Mouse (Mus musculus): ENCODE data around the gene Slc26a5. TPM values are rescaled to one million over a fixed set of nuclear protein-coding genes. Genes with fewer than 3 reads are reported as not detected.
A peak's percentile ranks its signal among the peaks of the same experiment; 100 is the strongest.

The Slc26a5 gene
- polyA plus RNA-seq, 1 experiment from 2014 or later: 0.05 TPM

- no peaks in the 10 kb centered on the region for H3K9me3 ChIP-seq
- WGBS: 88% methylated on average over 12 of the region's 12 CpGs
- H3K9ac ChIP-seq (replicated peaks): no peak overlapping the region
- no peak overlapping the region for H3K27ac ChIP-seq
- H3K36me3 ChIP-seq: peaks cover 52% of the 10 kb centered on the region
- no peak overlapping the region for H3K4me3 ChIP-seq (replicated peaks)
- no peak overlapping the region for H3K4me2 ChIP-seq (replicated peaks)
- no peaks in the 10 kb centered on the region for H3K4me1 ChIP-seq (replicated peaks)
- ATAC-seq: no peak
- H3K27me3 ChIP-seq: no peaks in the 10 kb centered on the region
Observed at GRCm38 (mm10) chr5:21803691-21804188, 61.7 kb downstream of the Slc26a5 start.

DNA sequence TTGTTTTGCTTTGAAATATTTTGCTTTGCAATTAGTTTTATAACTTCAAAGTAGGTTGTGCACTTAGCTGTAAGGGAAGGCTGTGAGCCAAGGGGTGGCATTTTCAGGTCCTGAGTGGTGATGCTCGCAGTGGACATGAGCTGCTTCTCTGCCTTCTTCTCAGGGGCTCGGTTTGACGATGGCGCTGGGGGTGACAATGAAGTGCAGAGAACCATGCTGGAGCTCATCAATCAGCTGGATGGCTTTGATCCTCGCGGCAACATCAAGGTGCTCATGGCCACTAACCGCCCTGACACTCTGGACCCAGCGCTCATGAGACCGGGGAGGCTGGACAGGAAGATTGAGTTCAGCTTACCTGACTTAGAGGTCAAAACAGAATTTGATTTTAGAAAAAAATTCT, 62.5 kb downstream of the Slc26a5 start:
- Histone ChIP-seq H3K4me1 (replicated peaks) (no peaks in the 10 kb centered on the region), H3K9ac (replicated peaks) (no peak overlapping the region), H3K4me2 (replicated peaks) (no peak overlapping the region), H3K27me3 (no peaks in the 10 kb centered on the region), H3K4me3 (replicated peaks) (no peak overlapping the region), H3K9me3 (no peaks in the 10 kb centered on the region), H3K36me3 (peaks cover 57% of the 10 kb centered on the region), H3K27ac (no peak overlapping the region)
- ATAC-seq: no peak
- WGBS: 93% methylated on average over 9 of the region's 9 CpGs

- Histone ChIP-seq H3K4me3 (replicated peaks) (no peak overlapping the region), H3K4me2 (replicated peaks) (no peak overlapping the region), H3K9ac (replicated peaks) (no peak overlapping the region), H3K27me3 (no peaks in the 10 kb centered on the region), H3K4me1 (replicated peaks) (peaks cover 26% of the 10 kb centered on the region), H3K36me3 (peaks cover 25% of the 10 kb centered on the region), H3K9me3 (no peaks in the 10 kb centered on the region), H3K27ac (no peak overlapping the region)
- ATAC-seq: no peak
Observed at GRCm38 (mm10) chr5:21792166-21792565, 73.2 kb downstream of the Slc26a5 start.

GRCm38 (mm10) chr5:21789061-21789460, 76.3 kb downstream of the Slc26a5 start:
- no peak overlapping the region for H3K4me3 ChIP-seq (replicated peaks)
- peaks cover 7% of the 10 kb centered on the region for H3K36me3 ChIP-seq
- 71% methylated on average over 5 of the region's 5 CpGs for WGBS
- H3K4me2 ChIP-seq (replicated peaks): no peak overlapping the region
- no peak overlapping the region for H3K27ac ChIP-seq
- no peaks in the 10 kb centered on the region for H3K9me3 ChIP-seq
- peaks cover 39% of the 10 kb centered on the region for H3K4me1 ChIP-seq (replicated peaks)
- ATAC-seq: no peak
- H3K27me3 ChIP-seq: no peaks in the 10 kb centered on the region
- H3K9ac ChIP-seq (replicated peaks): no peak overlapping the region

GRCm38 (mm10) chr5:21787186-21788105, 78.0 kb downstream of the Slc26a5 start:
- Histone ChIP-seq H3K4me1 (replicated peaks) (peaks cover 41% of the 10 kb centered on the region), H3K9ac (replicated peaks) (peak overlapping the region; percentile 92), H3K36me3 (peaks cover 12% of the 10 kb centered on the region), H3K4me2 (replicated peaks) (peak overlapping the region; percentile 72), H3K27me3 (no peaks in the 10 kb centered on the region), H3K9me3 (no peaks in the 10 kb centered on the region), H3K4me3 (replicated peaks) (peak overlapping the region; percentile 81), H3K27ac (peak overlapping the region; percentile 86; the same call in 1 of the 2 replicates)
- no peak for ATAC-seq
- 39% methylated on average over 11 of the region's 11 CpGs for WGBS

GRCm38 (mm10) chr5:21786258-21787185, 78.9 kb downstream of the Slc26a5 start:
- H3K36me3 ChIP-seq: peaks cover 14% of the 10 kb centered on the region
- peak overlapping the region; percentile 81 for H3K4me3 ChIP-seq (replicated peaks)
- peak; percentile 84 for ATAC-seq
- H3K4me1 ChIP-seq (replicated peaks): peaks cover 41% of the 10 kb centered on the region
- peak overlapping the region; percentile 72 for H3K4me2 ChIP-seq (replicated peaks)
- 2% methylated on average over 51 of the region's 51 CpGs for WGBS
- no peaks in the 10 kb centered on the region for H3K9me3 ChIP-seq
- no peaks in the 10 kb centered on the region for H3K27me3 ChIP-seq
- H3K27ac ChIP-seq: peak overlapping the region; percentile 86
- H3K9ac ChIP-seq (replicated peaks): peak overlapping the region; percentile 92

DNA sequence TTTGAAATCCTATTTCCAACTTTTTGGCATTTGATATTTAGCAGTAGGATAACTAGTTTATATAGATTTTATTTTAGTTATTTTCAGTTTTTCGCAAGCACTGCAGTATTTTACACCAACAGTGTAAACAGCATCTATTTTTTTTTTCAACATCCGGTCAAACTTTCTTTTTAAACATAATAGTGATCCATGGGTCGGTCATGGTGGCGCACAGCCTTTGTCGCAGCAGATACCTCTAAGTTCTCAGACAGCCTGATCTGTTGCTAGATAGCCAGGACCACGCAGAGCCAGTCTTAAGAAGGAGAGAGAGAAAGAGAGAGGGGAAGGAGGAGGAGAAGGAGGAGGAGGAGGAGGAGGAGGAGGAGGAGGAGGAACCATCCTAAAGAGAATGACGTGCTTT, 79.6 kb downstream of the Slc26a5 start:
- ATAC-seq: no peak
- H3K4me3 ChIP-seq (replicated peaks): no peak overlapping the region; the same call in 1 of the 2 replicates
- no peaks in the 10 kb centered on the region for H3K9me3 ChIP-seq
- H3K36me3 ChIP-seq: peaks cover 22% of the 10 kb centered on the region
- no peaks in the 10 kb centered on the region for H3K27me3 ChIP-seq
- WGBS: 81% methylated on average over 6 of the region's 7 CpGs
- peak overlapping the region; percentile 72; the same call in 1 of the 2 replicates for H3K4me2 ChIP-seq (replicated peaks)
- H3K9ac ChIP-seq (replicated peaks): no peak overlapping the region
- peaks cover 41% of the 10 kb centered on the region for H3K4me1 ChIP-seq (replicated peaks)
- H3K27ac ChIP-seq: no peak overlapping the region; the same call in 1 of the 2 replicates

- Histone ChIP-seq H3K9me3 (no peaks in the 10 kb centered on the region), H3K4me2 (replicated peaks) (peak within 1 kb of the TSS; percentile 98), H3K4me3 (replicated peaks) (peak within 1 kb of the TSS; percentile 99), H3K4me1 (replicated peaks) (peaks cover 41% of the 10 kb centered on the region), H3K9ac (replicated peaks) (peak within 1 kb of the TSS; percentile 92), H3K36me3 (peaks cover 29% of the 10 kb centered on the region), H3K27ac (peak within 1 kb of the TSS; percentile 86), H3K27me3 (no peaks in the 10 kb centered on the region)
- peak; percentile 97 for ATAC-seq
- WGBS: under 1% methylated on average over 35 of the region's 37 CpGs
Observed at GRCm38 (mm10) chr5:21785053-21785452, 80.4 kb downstream of the Slc26a5 start, which contains the start of the genes Dnajc2 and Psmc2. Dnajc2 (minus strand) TSS chr5:21785251. Psmc2 (plus strand) TSS chr5:21785283.

DNA sequence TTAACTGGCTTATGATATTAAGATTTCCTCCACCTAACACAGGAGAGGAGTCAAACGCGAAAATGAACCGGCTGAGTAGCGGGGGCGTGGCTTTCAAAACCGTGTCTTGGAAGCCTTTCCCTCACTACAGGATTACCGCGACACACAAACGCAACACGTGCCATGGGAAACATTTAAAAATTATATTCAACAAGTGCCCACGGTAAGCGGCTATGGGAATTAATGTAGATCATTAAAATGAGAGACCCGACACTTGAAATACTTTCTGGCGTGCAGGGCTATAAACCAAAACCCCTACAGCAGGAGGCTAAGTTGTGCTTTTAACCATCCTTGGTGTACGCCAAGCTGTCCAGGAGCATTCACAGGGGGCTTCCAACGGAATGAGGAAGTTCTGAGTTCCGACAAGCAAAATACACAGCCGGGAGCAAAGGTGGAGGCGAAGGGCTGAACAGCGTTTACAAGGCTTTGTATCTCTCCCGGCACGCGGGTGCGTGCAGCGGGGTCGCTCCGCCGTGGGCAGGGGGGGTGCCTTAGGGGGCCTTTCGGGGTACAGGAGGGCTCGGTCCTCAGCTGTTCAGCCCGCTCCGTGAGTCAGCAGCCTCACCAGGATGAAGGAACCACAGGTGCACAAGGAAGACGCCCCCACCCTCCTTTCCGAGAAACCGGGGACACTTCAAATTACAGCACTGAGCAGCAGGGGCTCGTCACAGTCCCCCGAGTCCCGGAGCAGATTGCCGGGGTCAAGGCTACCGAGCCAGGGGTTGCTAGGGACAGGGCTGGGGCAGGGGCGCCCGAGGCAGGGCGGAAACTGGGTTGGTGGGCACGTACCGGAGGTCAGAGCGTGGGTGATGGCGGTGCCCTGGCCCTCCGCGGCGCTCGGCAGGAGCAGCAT, 81.0 kb downstream of the Slc26a5 start:
- no peaks in the 10 kb centered on the region for H3K27me3 ChIP-seq
- H3K4me3 ChIP-seq (replicated peaks): peak overlapping the region; percentile 99
- H3K4me1 ChIP-seq (replicated peaks): peaks cover 37% of the 10 kb centered on the region
- H3K27ac ChIP-seq: peak overlapping the region; percentile 78
- H3K9ac ChIP-seq (replicated peaks): peak overlapping the region; percentile 84
- no peaks in the 10 kb centered on the region for H3K9me3 ChIP-seq
- ATAC-seq: peak; percentile 67
- WGBS: under 1% methylated on average over 51 of the region's 51 CpGs
- peak overlapping the region; percentile 98 for H3K4me2 ChIP-seq (replicated peaks)
- H3K36me3 ChIP-seq: peaks cover 36% of the 10 kb centered on the region

GRCm38 (mm10) chr5:21776491-21776890, 88.9 kb downstream of the Slc26a5 start:
- 95% methylated on average over 6 of the region's 6 CpGs for WGBS
- Histone ChIP-seq H3K4me2 (replicated peaks) (no peak overlapping the region), H3K9ac (replicated peaks) (no peak overlapping the region), H3K27me3 (no peaks in the 10 kb centered on the region), H3K9me3 (no peaks in the 10 kb centered on the region), H3K27ac (no peak overlapping the region), H3K36me3 (peaks cover 66% of the 10 kb centered on the region), H3K4me1 (replicated peaks) (no peaks in the 10 kb centered on the region), H3K4me3 (replicated peaks) (no peak overlapping the region)
- ATAC-seq: no peak

- H3K4me3 ChIP-seq (replicated peaks): no peak overlapping the region
- H3K27ac ChIP-seq: no peak overlapping the region
- no peak overlapping the region for H3K4me2 ChIP-seq (replicated peaks)
- H3K9ac ChIP-seq (replicated peaks): no peak overlapping the region
- 94% methylated on average over 6 of the region's 6 CpGs for WGBS
- no peaks in the 10 kb centered on the region for H3K9me3 ChIP-seq
- no peaks in the 10 kb centered on the region for H3K27me3 ChIP-seq
- H3K36me3 ChIP-seq: peaks cover 66% of the 10 kb centered on the region
- no peak for ATAC-seq
- no peaks in the 10 kb centered on the region for H3K4me1 ChIP-seq (replicated peaks)
Observed at GRCm38 (mm10) chr5:21769841-21770240, 95.6 kb downstream of the Slc26a5 start.
